Mouse (Mus musculus) ES-E14 (cell line): ENCODE measurements at regions not wholly inside any gene's neighbourhood (a gene's known extent, or its start where the extent isn't known, plus 50 kb on each side); places are given as distances from the start of the nearest gene placed in this dataset.

Experiments used
- CHD2 ChIP-seq: IDR thresholded peaks from 2 replicates; pipeline ENCODE4 v1.6.1; 2014; ENCODE audit warnings: mild to moderate bottlenecking, low read depth, low read length, inconsistent platforms
- HCFC1 ChIP-seq: IDR thresholded peaks from 2 replicates; pipeline ENCODE4 v1.6.1; 2012; ENCODE audit warnings: low read length, inconsistent platforms, borderline replicate concordance; ENCODE audit not compliant: insufficient read depth
- MAFK ChIP-seq: IDR thresholded peaks from 2 replicates; pipeline ENCODE4 v1.6.1; 2014; ENCODE audit warnings: mild to moderate bottlenecking, low read depth, low read length, inconsistent platforms; ENCODE audit not compliant: insufficient read depth
- ZC3H11A ChIP-seq: IDR thresholded peaks from 2 replicates; pipeline ENCODE4 v1.6.1; 2012; ENCODE audit warnings: low read depth, mild to moderate bottlenecking, inconsistent platforms, low read length, borderline replicate concordance

DNA sequence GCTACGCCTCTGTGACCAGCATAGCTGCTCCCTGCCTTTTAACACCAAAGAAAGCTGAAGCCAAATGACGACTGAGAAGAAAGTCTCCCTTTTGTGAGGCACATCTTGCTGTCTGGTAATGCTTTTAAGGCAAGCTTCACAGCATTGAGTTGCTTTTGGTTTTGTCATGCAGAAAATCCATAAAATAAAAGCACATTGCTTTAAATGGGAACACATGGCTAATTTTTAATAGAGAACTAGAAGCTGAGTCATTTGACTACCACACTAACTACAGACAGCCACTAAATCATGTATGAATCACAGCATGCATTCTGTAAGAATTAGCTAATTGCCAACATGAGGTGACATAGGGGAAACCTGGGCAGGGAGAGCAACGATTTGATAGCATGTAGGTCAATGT is 579.1 kb downstream of the Fat4 start:
- no peak for TF ChIP-seq HCFC1
- no peak for TF ChIP-seq CHD2
- no peak for TF ChIP-seq ZC3H11A
- TF ChIP-seq MAFK, result no peak
